Mouse (Mus musculus) telencephalon, adult 2 months (tissue): Measurements from ENCODE around the gene Stat5b.

Experiments used
- DNase-seq: peaks from one replicate; pipeline ENCODE4 v3.0.0-alpha.2; 2011; ENCODE audit warnings: low read depth, low spot score

Stat5b gene

GRCm38 (mm10) chr11:100843070-100843669 lies 7.4 kb downstream of the Stat5b start:
- no peak for DNase-seq

DNA sequence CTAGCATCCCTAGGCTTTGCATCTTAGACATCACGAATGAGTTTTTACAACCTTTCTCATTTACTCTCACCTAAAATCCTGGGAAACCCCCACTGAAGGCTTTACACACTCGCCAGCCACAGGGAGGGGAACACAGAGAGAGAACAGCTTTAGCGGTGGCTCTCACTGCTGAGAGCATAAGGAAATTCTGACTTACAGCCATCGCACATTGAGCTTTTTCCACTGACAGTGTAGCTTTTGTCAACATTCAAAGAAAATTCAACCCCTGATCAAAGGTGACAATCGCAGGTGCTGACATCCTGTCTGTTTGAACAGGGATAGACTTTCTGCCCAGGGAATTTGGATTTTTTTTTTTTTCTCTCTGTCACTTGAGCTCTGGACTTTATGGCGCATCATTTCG lies 8.5 kb downstream of the Stat5b start:
- no peak for DNase-seq

DNA sequence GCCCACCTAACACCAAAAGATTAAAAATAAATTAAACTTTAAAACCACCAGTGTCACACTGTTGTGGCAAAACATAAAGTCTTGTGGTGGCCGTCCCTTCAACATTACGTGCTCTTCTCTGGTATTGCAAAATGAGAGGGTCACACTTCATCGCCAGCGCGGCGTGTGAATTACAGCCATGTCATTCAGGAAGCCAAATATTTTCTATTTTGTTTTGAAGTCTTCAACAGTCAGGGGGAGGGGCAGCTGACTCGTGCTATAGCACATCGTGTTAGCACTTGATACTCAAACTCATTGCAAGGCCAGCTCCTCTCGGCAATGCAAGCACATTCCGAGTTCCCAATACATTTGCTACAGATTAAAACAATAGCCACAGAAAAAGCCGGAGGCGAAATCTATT lies 9.7 kb downstream of the Stat5b start:
- no peak for DNase-seq

DNA sequence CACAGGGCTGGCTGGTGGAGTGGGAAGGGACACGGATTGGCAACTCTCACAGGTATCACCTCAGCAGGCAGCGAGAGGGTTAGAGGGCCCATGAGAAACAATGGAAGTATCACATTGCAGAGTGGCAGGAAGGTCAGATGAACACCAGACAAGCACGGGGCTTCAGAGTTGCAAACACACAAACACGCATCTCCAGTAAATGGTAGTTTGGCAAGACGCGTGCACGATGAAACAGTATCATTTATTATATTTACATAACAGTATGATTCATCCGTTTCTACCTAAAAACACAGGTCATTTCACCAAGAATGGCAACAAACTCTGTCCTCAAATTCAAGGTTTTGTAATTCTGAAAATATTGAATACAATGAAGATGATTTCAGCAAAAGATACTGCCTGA lies 11.0 kb downstream of the Stat5b start:
- no peak for DNase-seq

- DNase-seq, result no peak
These were observed 11.6 kb downstream of the Stat5b start for GRCm38 (mm10) chr11:100838894-100839293.

DNA sequence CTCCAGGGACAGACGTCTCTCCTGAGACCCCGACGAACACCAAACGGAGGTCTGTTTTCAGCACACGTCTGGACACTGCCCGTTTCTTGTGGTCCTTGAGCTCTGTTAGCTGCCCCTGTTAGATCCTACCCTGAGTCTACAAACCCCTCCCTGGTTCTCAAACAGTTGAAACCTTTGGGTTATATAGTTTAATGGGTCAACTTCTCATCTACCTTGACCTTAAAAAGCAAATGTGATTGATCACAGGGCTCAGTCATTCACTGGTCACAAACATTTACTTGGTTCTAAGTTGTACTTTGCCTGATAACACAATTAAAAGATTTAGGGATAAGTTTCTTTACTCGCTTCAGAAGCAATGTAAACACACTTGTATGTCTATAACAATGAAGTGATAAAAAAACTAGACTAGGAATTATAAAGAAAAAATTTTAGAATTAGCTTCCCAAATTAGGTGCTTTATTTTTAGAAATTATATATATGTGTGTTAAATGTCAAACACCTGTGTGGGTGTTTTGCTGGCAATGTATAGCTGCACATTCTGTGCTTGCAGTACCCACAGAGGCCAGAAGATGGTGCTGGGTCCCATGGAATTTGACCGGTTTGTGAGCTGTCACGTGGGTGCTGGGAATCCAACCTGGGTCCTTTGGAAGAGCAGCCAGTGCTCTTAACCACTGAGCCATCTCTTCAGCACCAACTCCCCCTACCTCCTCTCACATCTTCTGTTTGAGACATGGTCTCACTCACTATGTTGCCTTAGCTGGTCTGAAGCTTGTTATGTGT lies 13.4 kb downstream of the Stat5b start:
- DNase-seq, result no peak

- no peak for DNase-seq
These were observed 17.1 kb downstream of the Stat5b start for GRCm38 (mm10) chr11:100833466-100833865.

- no peak for DNase-seq
These were observed 19.1 kb downstream of the Stat5b start for GRCm38 (mm10) chr11:100831396-100831795.

GRCm38 (mm10) chr11:100829691-100830090 lies 20.8 kb downstream of the Stat5b start:
- no peak for DNase-seq

DNA sequence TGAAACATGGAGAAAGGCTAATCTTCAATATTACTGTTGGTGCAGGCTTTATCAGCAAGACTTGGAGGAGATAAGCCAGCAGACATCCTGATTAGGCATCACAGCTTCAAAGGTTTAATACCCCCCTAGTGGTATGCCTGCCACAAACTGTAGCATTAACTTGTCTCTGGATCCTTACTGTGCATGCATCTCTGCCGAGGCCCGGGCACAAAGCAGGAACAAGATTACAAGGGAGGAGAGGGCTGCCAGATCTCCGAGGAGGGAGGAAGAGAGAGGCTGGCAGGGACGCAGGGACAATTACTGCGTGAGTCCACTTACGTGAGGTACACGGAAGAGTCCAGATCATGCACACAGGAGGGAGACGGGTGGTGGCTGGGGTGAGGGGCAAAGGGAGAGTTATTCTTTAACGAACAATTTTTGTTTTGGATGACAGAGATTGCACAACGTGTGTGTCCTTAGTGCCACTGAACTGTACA lies 21.8 kb downstream of the Stat5b start:
- DNase-seq, result no peak

DNA sequence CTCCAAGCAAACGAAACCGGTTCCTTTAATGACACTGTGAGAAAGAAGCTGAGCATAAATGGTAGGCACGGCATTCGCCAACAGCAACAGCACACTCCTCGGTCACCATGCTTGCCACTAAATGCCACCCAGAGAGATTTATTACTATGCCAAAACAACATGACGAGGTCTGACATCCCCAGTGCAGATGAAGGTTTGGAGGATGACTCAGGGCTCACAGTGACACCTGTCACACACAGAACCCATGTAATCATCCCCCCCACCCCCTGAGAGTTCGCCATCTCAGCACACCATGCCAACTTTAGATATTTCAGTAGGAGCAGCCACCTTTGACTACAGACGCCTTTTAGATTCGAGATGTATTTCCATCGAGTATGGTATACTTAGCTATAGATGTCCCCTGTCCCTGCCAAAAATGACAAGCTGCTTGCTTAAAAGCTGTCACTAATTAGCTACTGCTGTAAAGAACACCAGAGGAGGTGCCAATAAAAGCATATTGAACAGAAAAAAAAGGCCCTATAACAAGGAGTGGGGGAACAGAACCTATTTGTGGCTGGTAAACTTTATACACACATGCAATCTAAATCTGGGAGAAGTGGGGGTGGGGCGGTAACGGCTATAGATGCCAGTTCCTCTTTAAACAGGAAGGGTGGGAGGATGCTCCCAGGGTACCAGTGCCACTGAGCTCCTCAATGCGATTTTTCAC lies 24.2 kb downstream of the Stat5b start:
- peak; percentile 58 for DNase-seq

GRCm38 (mm10) chr11:100825451-100825850 lies 25.1 kb downstream of the Stat5b start:
- DNase-seq, result no peak

GRCm38 (mm10) chr11:100824496-100824895 lies 26.0 kb downstream of the Stat5b start:
- no peak for DNase-seq

DNA sequence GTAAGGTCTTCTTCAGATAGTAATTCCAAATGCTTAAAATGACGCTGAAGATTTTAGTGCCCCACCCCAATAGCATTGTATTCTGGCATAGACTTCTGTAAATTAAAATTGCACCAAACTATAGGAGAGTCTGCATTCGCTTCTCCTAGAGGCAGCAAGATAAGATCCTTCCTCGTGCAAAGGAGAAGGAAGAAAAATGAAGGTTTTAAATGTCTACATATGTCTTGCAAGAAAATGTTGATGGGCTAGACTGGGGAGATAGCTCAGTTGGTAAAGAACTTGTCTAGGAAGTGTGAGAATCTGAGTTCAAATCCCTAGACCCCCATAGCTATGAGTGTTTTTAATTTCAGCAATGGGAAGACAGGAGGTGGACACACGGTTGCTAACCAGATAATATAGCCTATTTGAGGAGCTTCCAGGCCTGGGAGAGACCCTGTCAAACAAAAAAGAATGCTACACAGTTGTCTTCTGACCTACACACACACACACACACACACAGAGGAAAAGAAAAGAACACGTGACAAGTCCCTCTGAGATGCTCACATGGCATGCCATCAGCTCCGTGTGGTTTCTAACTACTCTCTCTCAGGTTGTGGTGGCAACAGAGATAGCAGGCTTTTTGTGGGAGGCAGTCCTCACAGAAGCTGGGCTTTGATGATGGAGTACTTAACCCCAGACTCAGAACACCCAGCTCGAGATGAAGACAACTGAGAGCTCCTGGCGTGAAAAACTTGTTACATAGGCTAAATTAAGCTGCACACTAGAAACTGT lies 26.8 kb downstream of the Stat5b start:
- peak; percentile 42 for DNase-seq

DNA sequence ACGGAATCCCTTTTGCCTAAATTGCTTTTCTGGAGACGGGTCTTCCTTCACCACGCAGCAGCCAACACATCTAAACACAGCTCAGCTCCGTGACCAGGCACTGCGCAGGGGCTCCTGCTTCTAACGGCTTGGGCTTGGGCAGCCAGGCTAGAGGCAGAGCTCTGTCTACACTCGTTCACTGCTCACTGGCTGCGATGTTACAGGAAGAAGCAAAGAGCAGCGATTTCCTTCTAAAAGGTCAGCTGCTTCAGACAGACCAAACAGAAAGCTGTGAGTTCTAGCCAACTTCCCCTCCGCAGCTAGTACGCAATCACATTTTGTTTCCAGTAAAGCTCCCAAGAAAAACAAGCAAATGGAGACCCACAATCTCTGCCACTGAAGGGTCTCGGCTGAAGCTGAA lies 28.2 kb downstream of the Stat5b start:
- no peak for DNase-seq

GRCm38 (mm10) chr11:100821605-100822220 lies 28.8 kb downstream of the Stat5b start:
- no peak for DNase-seq

GRCm38 (mm10) chr11:100820047-100820446 lies 30.5 kb downstream of the Stat5b start:
- DNase-seq, result no peak

DNA sequence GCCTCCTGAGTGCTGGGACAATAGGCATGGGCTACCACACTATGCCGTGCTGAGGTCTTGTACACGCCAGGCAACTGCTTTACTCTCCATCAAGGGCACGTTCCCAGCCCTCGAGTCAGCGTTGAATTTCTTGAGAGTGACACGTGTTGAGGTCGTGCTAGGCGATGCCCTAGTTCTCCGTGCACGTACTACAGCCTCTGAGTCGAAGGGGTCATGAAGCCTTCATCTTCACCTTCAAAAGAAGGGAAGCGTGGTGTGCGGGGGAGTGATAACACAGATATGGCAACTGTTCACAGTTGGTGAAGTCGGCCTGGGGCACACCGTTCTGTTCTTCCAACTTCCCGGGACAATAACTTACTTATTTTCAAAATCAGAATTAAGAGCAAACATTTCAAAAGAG lies 30.9 kb downstream of the Stat5b start:
- DNase-seq, result no peak

- DNase-seq, result no peak
These were observed 31.5 kb downstream of the Stat5b start for GRCm38 (mm10) chr11:100819048-100819447.

DNA sequence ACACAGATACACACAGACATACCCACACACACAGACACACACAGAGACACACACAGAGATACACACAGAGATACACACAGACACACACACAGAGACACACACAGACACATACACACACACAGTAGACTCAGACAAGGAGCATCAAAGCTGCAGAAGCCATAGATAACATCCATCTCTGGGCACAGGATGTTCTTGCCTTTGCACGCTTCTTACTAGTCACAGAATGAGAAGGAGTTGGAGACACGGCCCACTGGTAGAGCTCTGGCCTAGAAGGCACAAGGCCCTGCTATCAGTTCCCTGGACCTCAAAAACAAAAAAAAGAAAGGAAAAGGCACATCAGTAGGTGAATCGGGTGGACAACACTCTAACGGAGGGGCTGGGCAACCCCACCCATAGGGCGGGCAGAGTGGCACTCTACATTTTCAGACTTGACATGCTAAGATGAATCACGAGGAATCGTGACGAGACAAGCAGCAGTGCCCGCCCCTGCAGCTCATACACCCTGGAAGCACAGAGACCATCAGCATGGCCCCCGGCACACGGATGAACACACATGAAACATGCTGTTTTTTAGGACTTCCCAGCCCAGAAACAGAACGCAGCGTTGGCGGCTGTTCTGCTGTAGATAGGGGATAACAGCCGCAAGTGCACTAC lies 32.0 kb downstream of the Stat5b start:
- no peak for DNase-seq

DNA sequence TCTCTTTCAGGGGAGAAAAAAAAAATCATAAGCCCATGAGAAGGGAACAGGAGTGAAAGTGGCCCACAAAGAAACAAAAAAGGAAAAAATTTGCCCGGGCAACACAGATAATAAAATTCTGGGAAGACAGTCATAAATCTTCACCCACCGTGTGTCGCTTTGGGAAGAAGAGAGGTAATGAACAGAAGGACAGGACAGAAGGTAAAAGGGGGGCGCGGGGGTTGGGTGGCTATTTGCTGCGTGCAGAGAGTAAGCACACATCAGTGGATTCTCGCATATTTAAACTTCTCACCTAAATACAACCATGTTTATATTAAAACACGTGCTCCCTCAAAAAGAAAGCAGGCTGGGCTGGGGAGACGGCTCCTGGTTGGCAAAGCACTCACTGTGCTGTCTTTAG lies 33.2 kb downstream of the Stat5b start:
- no peak for DNase-seq
